Mouse (Mus musculus): ENCODE measurements around the gene Tmem206. TPM values are rescaled to one million over a fixed set of nuclear protein-coding genes. Genes with fewer than 3 reads are reported as not detected.
A peak's percentile ranks its signal among the peaks of the same experiment; 100 is the strongest.

Tmem206 gene
- polyA plus RNA-seq, 2 experiments, result 14.5 to 16.7 TPM

GRCm38 (mm10) chr1:191384786-191385430, 59.2 kb downstream of the Tmem206 start:
- 86% methylated on average over 10 of the region's 10 CpGs for WGBS
- Histone ChIP-seq H3K27ac (replicated peaks; ENCODE audit: low read depth, low read length) (no peak overlapping the region), H3K4me2 (replicated peaks; ENCODE audit: low read depth, low read length, severe bottlenecking) (no peak overlapping the region), H3K4me3 (replicated peaks; ENCODE audit: low read length) (no peak overlapping the region), H3K36me3 (ENCODE audit: control insufficient read depth, insufficient read depth, low read length) (no peaks in the 10 kb centered on the region), H3K9me3 (ENCODE audit: control insufficient read depth, low read length) (no peaks in the 10 kb centered on the region), H3K27me3 (ENCODE audit: control insufficient read depth, insufficient read depth, low read length) (no peaks in the 10 kb centered on the region), H3K9ac (ENCODE audit: low read depth, low read length, severe bottlenecking) (no peak overlapping the region), H3K4me1 (ENCODE audit: control insufficient read depth, insufficient read depth, low read length) (no peaks in the 10 kb centered on the region)
- DNase-seq (ENCODE audit: low spot score) (no peak), ATAC-seq (ENCODE audit: low FRiP score, low read depth) (no peak)
- no peak for TF ChIP-seq POLR2A (IDR thresholded peaks at IDR 0.05; ENCODE audit: borderline replicate concordance, extremely low read depth, insufficient read depth, insufficient read length)

- TF ChIP-seq POLR2A (IDR thresholded peaks at IDR 0.05; ENCODE audit: borderline replicate concordance, extremely low read depth, insufficient read depth, insufficient read length), result no peak
- H3K9ac ChIP-seq (ENCODE audit: low read depth, low read length, severe bottlenecking), result no peak overlapping the region
- H3K27ac ChIP-seq (replicated peaks; ENCODE audit: low read depth, low read length), result no peak overlapping the region
- no peak for ATAC-seq (ENCODE audit: low FRiP score, low read depth)
- no peak overlapping the region for H3K4me3 ChIP-seq (replicated peaks; ENCODE audit: low read length)
- H3K4me1 ChIP-seq (ENCODE audit: control insufficient read depth, insufficient read depth, low read length), result peaks cover 9% of the 10 kb centered on the region
- no peaks in the 10 kb centered on the region for H3K27me3 ChIP-seq (ENCODE audit: control insufficient read depth, insufficient read depth, low read length)
- H3K36me3 ChIP-seq (ENCODE audit: control insufficient read depth, insufficient read depth, low read length), result no peaks in the 10 kb centered on the region
- no peak overlapping the region for H3K4me2 ChIP-seq (replicated peaks; ENCODE audit: low read depth, low read length, severe bottlenecking)
- no peaks in the 10 kb centered on the region for H3K9me3 ChIP-seq (ENCODE audit: control insufficient read depth, low read length)
- peak; percentile 74 for DNase-seq (ENCODE audit: low spot score)
- 24% methylated on average over 3 of the region's 3 CpGs for WGBS
These were observed 65.6 kb downstream of the Tmem206 start for GRCm38 (mm10) chr1:191391311-191391710.

GRCm38 (mm10) chr1:191393536-191393935, 67.8 kb downstream of the Tmem206 start:
- Histone ChIP-seq H3K9ac (ENCODE audit: low read depth, low read length, severe bottlenecking) (no peak overlapping the region), H3K4me3 (replicated peaks; ENCODE audit: low read length) (no peak overlapping the region), H3K27ac (replicated peaks; ENCODE audit: low read depth, low read length) (no peak overlapping the region), H3K27me3 (ENCODE audit: control insufficient read depth, insufficient read depth, low read length) (no peaks in the 10 kb centered on the region), H3K4me1 (ENCODE audit: control insufficient read depth, insufficient read depth, low read length) (peaks cover 12% of the 10 kb centered on the region), H3K4me2 (replicated peaks; ENCODE audit: low read depth, low read length, severe bottlenecking) (no peak overlapping the region), H3K36me3 (ENCODE audit: control insufficient read depth, insufficient read depth, low read length) (no peaks in the 10 kb centered on the region), H3K9me3 (ENCODE audit: control insufficient read depth, low read length) (no peaks in the 10 kb centered on the region)
- no peak for ATAC-seq (ENCODE audit: low FRiP score, low read depth)
- 75% methylated on average over 3 of the region's 3 CpGs for WGBS
- DNase-seq (ENCODE audit: low spot score), result no peak
- TF ChIP-seq POLR2A (IDR thresholded peaks at IDR 0.05; ENCODE audit: borderline replicate concordance, extremely low read depth, insufficient read depth, insufficient read length), result no peak

GRCm38 (mm10) chr1:191394126-191394525, 68.4 kb downstream of the Tmem206 start:
- peaks cover 12% of the 10 kb centered on the region for H3K4me1 ChIP-seq (ENCODE audit: control insufficient read depth, insufficient read depth, low read length)
- H3K4me2 ChIP-seq (replicated peaks; ENCODE audit: low read depth, low read length, severe bottlenecking), result no peak overlapping the region
- H3K27ac ChIP-seq (replicated peaks; ENCODE audit: low read depth, low read length), result no peak overlapping the region
- H3K9ac ChIP-seq (ENCODE audit: low read depth, low read length, severe bottlenecking), result no peak overlapping the region
- no peaks in the 10 kb centered on the region for H3K27me3 ChIP-seq (ENCODE audit: control insufficient read depth, insufficient read depth, low read length)
- 59% methylated on average over 2 of the region's 2 CpGs for WGBS
- DNase-seq (ENCODE audit: low spot score), result no peak
- H3K36me3 ChIP-seq (ENCODE audit: control insufficient read depth, insufficient read depth, low read length), result no peaks in the 10 kb centered on the region
- H3K4me3 ChIP-seq (replicated peaks; ENCODE audit: low read length), result no peak overlapping the region
- TF ChIP-seq POLR2A (IDR thresholded peaks at IDR 0.05; ENCODE audit: borderline replicate concordance, extremely low read depth, insufficient read depth, insufficient read length), result no peak
- no peaks in the 10 kb centered on the region for H3K9me3 ChIP-seq (ENCODE audit: control insufficient read depth, low read length)
- ATAC-seq (ENCODE audit: low FRiP score, low read depth), result no peak

- Histone ChIP-seq H3K27ac (replicated peaks; ENCODE audit: low read depth, low read length) (no peak overlapping the region), H3K9ac (ENCODE audit: low read depth, low read length, severe bottlenecking) (no peak overlapping the region), H3K4me2 (replicated peaks; ENCODE audit: low read depth, low read length, severe bottlenecking) (peak overlapping the region; percentile 67), H3K4me1 (ENCODE audit: control insufficient read depth, insufficient read depth, low read length) (peaks cover 12% of the 10 kb centered on the region), H3K9me3 (ENCODE audit: control insufficient read depth, low read length) (no peaks in the 10 kb centered on the region), H3K36me3 (ENCODE audit: control insufficient read depth, insufficient read depth, low read length) (no peaks in the 10 kb centered on the region), H3K4me3 (replicated peaks; ENCODE audit: low read length) (peak overlapping the region; percentile 74), H3K27me3 (ENCODE audit: control insufficient read depth, insufficient read depth, low read length) (no peaks in the 10 kb centered on the region)
- WGBS, result 36% methylated on average over 1 of the region's 1 CpGs
- ATAC-seq (ENCODE audit: low FRiP score, low read depth) (no peak), DNase-seq (ENCODE audit: low spot score) (peak; percentile 28)
- TF ChIP-seq POLR2A (IDR thresholded peaks at IDR 0.05; ENCODE audit: borderline replicate concordance, extremely low read depth, insufficient read depth, insufficient read length), result no peak
These were observed 69.5 kb downstream of the Tmem206 start for GRCm38 (mm10) chr1:191395200-191395599.

Measured in limb, embryonic 14.5 days (tissue).